Mouse (Mus musculus) layer of hippocampus, postnatal 10 days (tissue): ENCODE measurements at regions not wholly inside any gene's neighbourhood (a gene's known extent, or its start where the extent isn't known, plus 50 kb on each side); places are given as distances from the start of the nearest gene placed in this dataset.
A peak's percentile ranks its signal among the peaks of the same experiment; 100 is the strongest.
"Not testable (repeated sequence)": the region's sequence is repeated elsewhere in the genome, so short reads cannot be mapped to it uniquely, and the experiment has no call there.

Experiments
- DNase-seq, 2 experiments: peaks; one replicate each; pipeline ENCODE4 v3.0.0; 2021; ENCODE audit warnings: low spot score in 2 of 2

- DNase-seq = not testable (repeated sequence)
Observed at GRCm38 (mm10) chr1:35914175-35914574, 154.0 kb upstream of the Hs6st1 start.

- DNase-seq = no peak
Observed at GRCm38 (mm10) chr1:35915526-35915925, 152.7 kb upstream of the Hs6st1 start.

GRCm38 (mm10) chr1:35919840-35920734 is 148.1 kb upstream of the Hs6st1 start:
- peak in 1 of 2 experiments; percentile 36 for DNase-seq

- DNase-seq = no peak
Observed at GRCm38 (mm10) chr1:35924796-35925195, 143.4 kb upstream of the Hs6st1 start.

GRCm38 (mm10) chr1:35925301-35925700 is 142.9 kb upstream of the Hs6st1 start:
- DNase-seq = no peak

- no peak for DNase-seq
Observed at GRCm38 (mm10) chr1:35926191-35927048, 141.8 kb upstream of the Hs6st1 start.

- no peak for DNase-seq
Observed at GRCm38 (mm10) chr1:35927049-35927415, 141.2 kb upstream of the Hs6st1 start.

- DNase-seq = no peak
Observed at GRCm38 (mm10) chr1:35930351-35930750, 137.8 kb upstream of the Hs6st1 start.

- DNase-seq = no peak
Observed at GRCm38 (mm10) chr1:35931056-35931455, 137.1 kb upstream of the Hs6st1 start.

- DNase-seq = no peak
Observed at GRCm38 (mm10) chr1:35933511-35933910, 134.7 kb upstream of the Hs6st1 start.

- DNase-seq = no peak
Observed at GRCm38 (mm10) chr1:35935099-35935651, 133.0 kb upstream of the Hs6st1 start.

GRCm38 (mm10) chr1:35936362-35937093 is 131.7 kb upstream of the Hs6st1 start:
- no peak for DNase-seq

- DNase-seq = no peak
Observed at GRCm38 (mm10) chr1:35940236-35940635, 128.0 kb upstream of the Hs6st1 start.

GRCm38 (mm10) chr1:35941642-35942077 is 126.5 kb upstream of the Hs6st1 start:
- DNase-seq = no peak

- no peak for DNase-seq
Observed at GRCm38 (mm10) chr1:35942222-35942621, 126.0 kb upstream of the Hs6st1 start.

- DNase-seq = no peak
Observed at GRCm38 (mm10) chr1:35943800-35944199, 124.4 kb upstream of the Hs6st1 start.

- DNase-seq = no peak
Observed at GRCm38 (mm10) chr1:35944376-35944775, 123.8 kb upstream of the Hs6st1 start.

- DNase-seq = no peak
Observed at GRCm38 (mm10) chr1:35944849-35945248, 123.4 kb upstream of the Hs6st1 start.

- DNase-seq = no peak
Observed at GRCm38 (mm10) chr1:35945596-35945995, 122.6 kb upstream of the Hs6st1 start.

GRCm38 (mm10) chr1:35948104-35948503 is 120.1 kb upstream of the Hs6st1 start:
- DNase-seq = no peak

- peak; percentile 31 to 37 for DNase-seq
Observed at GRCm38 (mm10) chr1:35951082-35951481, 117.1 kb upstream of the Hs6st1 start.
